Mouse (Mus musculus): ENCODE results near the gene Cep97. TPM values are rescaled to one million over a fixed set of nuclear protein-coding genes. Genes with fewer than 3 reads are reported as not detected.

Cep97 gene
- polyA plus RNA-seq, 1 experiment from 2014 or later = 12.1 TPM

- H3K4me1 ChIP-seq (ENCODE audit: control insufficient read depth, insufficient read depth, low read length) = no peaks in the 10 kb centered on the region
- no peaks in the 10 kb centered on the region for H3K9me3 ChIP-seq (replicated peaks; ENCODE audit: control insufficient read depth, low read length, poor library complexity, severe bottlenecking)
- H3K4me3 ChIP-seq (ENCODE audit: low read depth, low read length) = no peak overlapping the region
- H3K27ac ChIP-seq (ENCODE audit: low read length) = no peak overlapping the region
- peaks cover 15% of the 10 kb centered on the region for H3K36me3 ChIP-seq (ENCODE audit: control insufficient read depth, insufficient read depth, low read length)
- no peak overlapping the region for H3K9ac ChIP-seq (ENCODE audit: low read depth, low read length)
- no peaks in the 10 kb centered on the region for H3K27me3 ChIP-seq (ENCODE audit: control insufficient read depth, insufficient read depth, low read depth, low read length)
- H3K4me2 ChIP-seq (ENCODE audit: low read length) = no peak overlapping the region
- no peak for ATAC-seq
- 91% methylated on average over 10 of the region's 10 CpGs for WGBS
These were observed 12.6 kb downstream of the Cep97 start for GRCm38 (mm10) chr16:55922079-55922478.

DNA sequence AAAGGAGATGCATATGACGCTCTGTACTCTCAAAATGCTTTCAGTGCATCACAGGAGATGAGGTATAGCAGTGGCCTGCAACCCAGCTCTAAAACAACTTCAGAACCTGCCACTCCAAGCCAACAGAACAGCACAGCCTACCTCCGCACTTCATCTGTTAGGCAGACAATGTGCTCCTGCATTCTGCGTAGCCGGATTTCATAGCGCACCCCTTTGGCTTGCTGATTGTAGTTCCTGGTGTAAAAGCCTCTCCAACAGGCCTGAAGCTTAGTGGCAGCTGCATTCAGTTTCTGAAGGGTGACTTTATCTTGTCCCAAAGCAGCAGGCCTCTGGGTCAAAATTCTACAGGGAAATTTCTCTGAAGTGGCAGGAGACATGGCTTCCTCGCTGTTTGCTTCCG is 19.9 kb downstream of the Cep97 start:
- ATAC-seq = no peak
- no peaks in the 10 kb centered on the region for H3K4me1 ChIP-seq (ENCODE audit: control insufficient read depth, insufficient read depth, low read length)
- H3K36me3 ChIP-seq (ENCODE audit: control insufficient read depth, insufficient read depth, low read length) = peaks cover 23% of the 10 kb centered on the region
- no peaks in the 10 kb centered on the region for H3K9me3 ChIP-seq (replicated peaks; ENCODE audit: control insufficient read depth, low read length, poor library complexity, severe bottlenecking)
- no peak overlapping the region for H3K27ac ChIP-seq (ENCODE audit: low read length)
- no peak overlapping the region for H3K4me2 ChIP-seq (ENCODE audit: low read length)
- no peak overlapping the region for H3K9ac ChIP-seq (ENCODE audit: low read depth, low read length)
- 96% methylated on average over 7 of the region's 7 CpGs for WGBS
- no peak overlapping the region for H3K4me3 ChIP-seq (ENCODE audit: low read depth, low read length)
- H3K27me3 ChIP-seq (ENCODE audit: control insufficient read depth, insufficient read depth, low read depth, low read length) = no peaks in the 10 kb centered on the region

DNA sequence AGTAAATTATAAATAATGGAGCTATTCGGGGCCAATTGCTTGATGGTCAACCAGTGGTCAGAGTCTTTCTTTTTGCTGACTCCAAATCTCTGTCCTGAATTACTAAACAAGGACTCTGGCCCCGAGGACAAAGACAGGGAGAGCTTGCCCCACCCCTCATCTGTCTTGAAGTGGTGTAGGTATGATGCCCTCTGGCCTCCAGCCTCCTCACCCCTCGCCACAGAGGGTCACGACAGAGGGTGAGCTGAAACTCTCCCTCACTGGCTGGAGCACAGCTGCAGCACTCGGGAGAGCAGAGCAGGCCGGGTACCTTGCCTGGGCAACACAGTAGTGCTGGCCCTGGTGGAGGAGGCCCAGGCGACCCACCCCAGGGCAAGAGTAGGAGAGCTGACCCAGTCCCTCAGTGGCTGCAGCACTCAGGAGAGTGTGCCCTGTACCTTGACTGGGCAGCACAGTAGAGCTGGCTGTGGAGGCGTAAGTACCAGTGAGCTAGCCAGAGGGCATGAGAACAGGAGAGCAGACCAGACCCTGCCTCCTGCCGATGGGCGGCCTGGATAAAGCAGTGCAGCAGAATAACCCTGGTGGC is 24.4 kb downstream of the Cep97 start:
- no peak overlapping the region for H3K9ac ChIP-seq (ENCODE audit: low read depth, low read length)
- no peaks in the 10 kb centered on the region for H3K9me3 ChIP-seq (replicated peaks; ENCODE audit: control insufficient read depth, low read length, poor library complexity, severe bottlenecking)
- no peaks in the 10 kb centered on the region for H3K4me1 ChIP-seq (ENCODE audit: control insufficient read depth, insufficient read depth, low read length)
- no peak for ATAC-seq
- H3K4me2 ChIP-seq (ENCODE audit: low read length) = no peak overlapping the region
- H3K27me3 ChIP-seq (ENCODE audit: control insufficient read depth, insufficient read depth, low read depth, low read length) = no peaks in the 10 kb centered on the region
- 91% methylated on average over 10 of the region's 10 CpGs for WGBS
- H3K27ac ChIP-seq (ENCODE audit: low read length) = no peak overlapping the region
- H3K4me3 ChIP-seq (ENCODE audit: low read depth, low read length) = no peak overlapping the region
- peaks cover 28% of the 10 kb centered on the region for H3K36me3 ChIP-seq (ENCODE audit: control insufficient read depth, insufficient read depth, low read length)

- WGBS = 95% methylated on average over 5 of the region's 5 CpGs
- H3K36me3 ChIP-seq (ENCODE audit: control insufficient read depth, insufficient read depth, low read length) = peaks cover 21% of the 10 kb centered on the region; the same call in 1 of the 2 replicates
- no peak for ATAC-seq
These were observed 27.6 kb downstream of the Cep97 start for GRCm38 (mm10) chr16:55906928-55907679.

DNA sequence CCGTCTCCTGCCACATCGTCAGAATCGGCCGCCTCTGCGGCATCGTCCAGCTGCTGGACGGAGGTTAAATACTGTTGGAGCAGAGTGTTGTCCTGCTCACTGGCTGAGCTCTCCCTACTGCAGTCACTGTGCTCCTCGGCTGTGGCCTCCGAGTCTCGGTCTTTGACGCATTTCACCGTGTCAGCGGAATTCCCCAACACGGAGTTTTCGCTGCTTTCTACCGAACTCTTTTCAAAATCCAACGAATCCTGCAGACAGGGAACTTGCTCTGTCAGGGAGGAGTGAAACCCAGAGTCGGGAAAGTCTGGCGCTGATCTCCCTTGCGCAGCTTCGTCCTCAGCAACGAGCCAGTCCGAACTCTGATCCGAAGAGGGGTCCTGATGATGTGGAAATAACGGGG is 29.3 kb downstream of the Cep97 start:
- Histone ChIP-seq H3K9me3 (replicated peaks; ENCODE audit: control insufficient read depth, low read length, poor library complexity, severe bottlenecking) (no peaks in the 10 kb centered on the region), H3K36me3 (ENCODE audit: control insufficient read depth, insufficient read depth, low read length) (peaks cover 12% of the 10 kb centered on the region; the same call in 1 of the 2 replicates), H3K4me1 (ENCODE audit: control insufficient read depth, insufficient read depth, low read length) (no peaks in the 10 kb centered on the region), H3K27ac (ENCODE audit: low read length) (no peak overlapping the region), H3K27me3 (ENCODE audit: control insufficient read depth, insufficient read depth, low read depth, low read length) (no peaks in the 10 kb centered on the region), H3K9ac (ENCODE audit: low read depth, low read length) (no peak overlapping the region), H3K4me3 (ENCODE audit: low read depth, low read length) (no peak overlapping the region), H3K4me2 (ENCODE audit: low read length) (no peak overlapping the region)
- WGBS = 90% methylated on average over 25 of the region's 25 CpGs
- no peak for ATAC-seq

More at GRCm38 (mm10) chr16:55906928-55907679, 27.6 kb downstream of the Cep97 start:
- no peak overlapping the region for H3K4me2 ChIP-seq (ENCODE audit: low read length)
- no peaks in the 10 kb centered on the region for H3K4me1 ChIP-seq (ENCODE audit: control insufficient read depth, insufficient read depth, low read length)
- no peak overlapping the region for H3K27ac ChIP-seq (ENCODE audit: low read length)
- no peak overlapping the region for H3K4me3 ChIP-seq (ENCODE audit: low read depth, low read length)
- no peak overlapping the region for H3K9ac ChIP-seq (ENCODE audit: low read depth, low read length)
- no peaks in the 10 kb centered on the region for H3K27me3 ChIP-seq (ENCODE audit: control insufficient read depth, insufficient read depth, low read depth, low read length)
- H3K9me3 ChIP-seq (replicated peaks; ENCODE audit: control insufficient read depth, low read length, poor library complexity, severe bottlenecking) = no peaks in the 10 kb centered on the region

GRCm38 (mm10) chr16:55901839-55902756 is 32.6 kb downstream of the Cep97 start:
- H3K4me2 ChIP-seq (ENCODE audit: low read length) = no peak overlapping the region
- no peaks in the 10 kb centered on the region for H3K27me3 ChIP-seq (ENCODE audit: control insufficient read depth, insufficient read depth, low read depth, low read length)
- H3K4me1 ChIP-seq (ENCODE audit: control insufficient read depth, insufficient read depth, low read length) = no peaks in the 10 kb centered on the region
- H3K27ac ChIP-seq (ENCODE audit: low read length) = no peak overlapping the region
- 93% methylated on average over 14 of the region's 14 CpGs for WGBS
- no peak for ATAC-seq
- H3K4me3 ChIP-seq (ENCODE audit: low read depth, low read length) = no peak overlapping the region
- peaks cover 6% of the 10 kb centered on the region; the same call in 1 of the 2 replicates for H3K36me3 ChIP-seq (ENCODE audit: control insufficient read depth, insufficient read depth, low read length)
- H3K9me3 ChIP-seq (replicated peaks; ENCODE audit: control insufficient read depth, low read length, poor library complexity, severe bottlenecking) = no peaks in the 10 kb centered on the region
- no peak overlapping the region for H3K9ac ChIP-seq (ENCODE audit: low read depth, low read length)

DNA sequence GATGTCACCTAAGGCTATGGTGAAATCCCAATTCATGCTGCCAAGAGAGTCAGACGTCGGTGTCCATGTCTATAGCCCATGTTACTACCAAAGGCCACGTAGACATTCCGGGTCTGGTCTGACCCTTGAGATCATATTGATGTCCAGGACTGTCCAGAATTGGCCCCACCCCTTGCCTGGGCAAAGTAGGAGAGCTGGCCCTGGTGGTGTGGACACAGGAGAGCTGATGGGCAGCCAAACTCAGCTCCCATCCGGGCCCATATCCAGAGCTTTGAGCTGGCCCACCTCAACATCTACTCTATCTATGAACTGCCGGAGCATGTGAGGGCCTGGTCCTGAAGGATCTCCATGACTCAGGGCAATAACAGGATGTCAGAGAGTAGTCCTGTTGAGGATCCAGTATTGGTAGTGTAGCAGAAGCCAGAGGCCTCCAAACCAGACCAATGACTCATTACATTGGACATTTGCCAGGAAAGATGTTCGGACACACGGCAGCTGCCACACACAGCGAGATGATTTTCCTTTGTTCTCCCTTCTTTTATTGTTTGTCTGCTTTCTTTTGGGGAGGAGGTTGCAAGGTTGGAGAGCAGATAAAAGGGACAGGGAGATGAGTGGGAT is 36.2 kb downstream of the Cep97 start:
- no peak overlapping the region for H3K4me2 ChIP-seq (ENCODE audit: low read length)
- WGBS = 75% methylated on average over 9 of the region's 9 CpGs
- no peak for ATAC-seq

DNA sequence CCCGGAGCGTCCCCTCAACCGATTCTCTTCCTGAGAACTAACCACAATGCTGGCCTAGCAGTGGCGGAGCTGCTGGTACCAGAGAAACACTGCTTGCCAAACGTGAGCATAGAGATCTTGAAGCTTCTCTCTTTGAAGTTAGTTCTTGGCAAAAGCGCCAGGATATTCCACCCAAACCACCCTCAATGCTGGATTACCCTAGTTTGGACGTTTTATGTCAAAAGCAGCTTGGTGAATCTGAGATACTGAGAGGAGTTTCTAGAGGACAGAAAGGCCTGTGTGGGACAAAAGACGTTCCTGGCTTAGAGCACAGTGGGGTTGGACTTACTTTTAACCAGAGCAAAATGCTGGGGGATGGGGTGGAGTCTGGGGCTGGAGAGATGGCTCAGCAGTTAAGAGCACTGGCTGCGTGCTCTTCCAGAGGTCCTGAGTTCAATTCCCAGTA is 39.0 kb downstream of the Cep97 start:
- peak overlapping the region; percentile 80 for H3K4me2 ChIP-seq (ENCODE audit: low read length)
- peak overlapping the region; percentile 83 for H3K4me3 ChIP-seq (ENCODE audit: low read depth, low read length)
- peak; percentile 44 for ATAC-seq
- peak overlapping the region; percentile 90 for H3K27ac ChIP-seq (ENCODE audit: low read length)
- peaks cover 10% of the 10 kb centered on the region for H3K4me1 ChIP-seq (ENCODE audit: control insufficient read depth, insufficient read depth, low read length)
- H3K36me3 ChIP-seq (ENCODE audit: control insufficient read depth, insufficient read depth, low read length) = no peaks in the 10 kb centered on the region
- H3K9me3 ChIP-seq (replicated peaks; ENCODE audit: control insufficient read depth, low read length, poor library complexity, severe bottlenecking) = no peaks in the 10 kb centered on the region
- WGBS = 2% methylated on average over 9 of the region's 9 CpGs
- H3K9ac ChIP-seq (ENCODE audit: low read depth, low read length) = peak overlapping the region; percentile 95
- H3K27me3 ChIP-seq (ENCODE audit: control insufficient read depth, insufficient read depth, low read depth, low read length) = no peaks in the 10 kb centered on the region

More for the DNA sequence above, 36.2 kb downstream of the Cep97 start:
- Histone ChIP-seq H3K9ac (ENCODE audit: low read depth, low read length) (no peak overlapping the region), H3K27me3 (ENCODE audit: control insufficient read depth, insufficient read depth, low read depth, low read length) (no peaks in the 10 kb centered on the region), H3K4me1 (ENCODE audit: control insufficient read depth, insufficient read depth, low read length) (peaks cover 9% of the 10 kb centered on the region), H3K4me3 (ENCODE audit: low read depth, low read length) (no peak overlapping the region), H3K36me3 (ENCODE audit: control insufficient read depth, insufficient read depth, low read length) (no peaks in the 10 kb centered on the region; the same call in 1 of the 2 replicates), H3K9me3 (replicated peaks; ENCODE audit: control insufficient read depth, low read length, poor library complexity, severe bottlenecking) (no peaks in the 10 kb centered on the region), H3K27ac (ENCODE audit: low read length) (no peak overlapping the region)
